Mouse (Mus musculus): ENCODE results near the gene Fam3c. TPM values are rescaled to one million over a fixed set of nuclear protein-coding genes. Genes with fewer than 3 reads are reported as not detected.

The Fam3c gene
- polyA plus RNA-seq, 1 experiment from 2014 or later = 33.7 TPM

GRCm38 (mm10) chr6:22258784-22259183, 97.3 kb downstream of the Fam3c start:
- Histone ChIP-seq H3K27ac (ENCODE audit: low read depth, low read length) (no peak overlapping the region), H3K4me2 (no peak overlapping the region), H3K4me3 (ENCODE audit: low read depth, low read length) (no peak overlapping the region), H3K27me3 (replicated peaks; ENCODE audit: control insufficient read depth, insufficient read depth, low read length) (no peaks in the 10 kb centered on the region), H3K9me3 (ENCODE audit: control insufficient read depth, low read length) (no peaks in the 10 kb centered on the region), H3K36me3 (ENCODE audit: control insufficient read depth, insufficient read depth, low read length) (no peaks in the 10 kb centered on the region), H3K4me1 (replicated peaks; ENCODE audit: control insufficient read depth, insufficient read depth, low read length) (no peaks in the 10 kb centered on the region), H3K9ac (ENCODE audit: low read depth, low read length) (no peak overlapping the region)
- WGBS = 81% methylated on average over 4 of the region's 4 CpGs
- ATAC-seq (replicated peaks; ENCODE audit: low FRiP score) (no peak), DNase-seq (ENCODE audit: low spot score) (no peak)

Other genes starting within 250 kb of the Fam3c start
- 0.29 TPM in 1 of 2 replicates, not detected in the other for gene Wnt16, start 68.0 kb downstream of the Fam3c start, polyA plus RNA-seq (2014; fragmentation: Nextera tagmentation; extraction: Ambion mirVana)

Measured in liver, embryonic 11.5 days (tissue).